Mouse (Mus musculus) intestine, postnatal 0 days (tissue): Measurements from ENCODE around the gene Brsk1. TPM values are rescaled to one million over a fixed set of nuclear protein-coding genes. Genes with fewer than 3 reads are reported as not detected.
A peak's percentile ranks its signal among the peaks of the same experiment; 100 is the strongest.

Source experiments
- ATAC-seq: fragments of 200-750 bp; cut with Nextera tagmentation; 2 replicates; pipeline ENCODE4 v1.8.0; 2017; ENCODE audit warnings: mild to moderate bottlenecking, moderate TSS enrichment, moderate library complexity
- H3K27ac ChIP-seq: fragments of 300-500 bp; sonication (generic); 2 replicates; pipeline ENCODE4 v1.5.1; 2014; ENCODE audit warnings: mild to moderate bottlenecking, low read depth, low read length, moderate library complexity
- H3K27me3 ChIP-seq: fragments of 300-500 bp; sonication (generic); replicated peaks from 2 replicates; pipeline ENCODE4 v1.6.1; 2014; ENCODE audit warnings: low read length, mixed read lengths; ENCODE audit not compliant: control insufficient read depth, insufficient read depth
- H3K36me3 ChIP-seq: fragments of 300-500 bp; sonication (generic); 2 replicates; pipeline ENCODE4 v1.6.1; 2014; ENCODE audit warnings: mild to moderate bottlenecking, moderate library complexity; ENCODE audit not compliant: control insufficient read depth, insufficient read depth
- H3K4me1 ChIP-seq: fragments of 300-500 bp; sonication (generic); replicated peaks from 2 replicates; pipeline ENCODE4 v1.6.1; 2014; ENCODE audit warnings: antibody characterized with exemption, low read length, mixed read lengths; ENCODE audit not compliant: control insufficient read depth, insufficient read depth
- H3K4me2 ChIP-seq: fragments of 300-500 bp; sonication (generic); replicated peaks from 2 replicates; pipeline ENCODE4 v1.6.1; 2014; ENCODE audit warnings: low read depth, mild to moderate bottlenecking, moderate library complexity
- H3K4me3 ChIP-seq: fragments of 300-500 bp; sonication (generic); 2 replicates; pipeline ENCODE4 v1.5.1; 2014; ENCODE audit warnings: low read depth, low read length
- H3K9ac ChIP-seq: fragments of 300-500 bp; sonication (generic); 2 replicates; pipeline ENCODE4 v1.6.1; 2014; ENCODE audit warnings: mild to moderate bottlenecking, low read depth, low read length
- H3K9me3 ChIP-seq: fragments of 300-500 bp; sonication (generic); 2 replicates; pipeline ENCODE4 v1.6.1; 2016; ENCODE audit warnings: mixed run types; ENCODE audit not compliant: control insufficient read depth
- CTCF ChIP-seq: sonication (generic); IDR thresholded peaks from 2 replicates; pipeline ENCODE4 v1.5.1; 2016; ENCODE audit warnings: low read depth, mild to moderate bottlenecking, control low read depth, antibody characterized with exemption, moderate library complexity
- WGBS: fragments of 180-500 bp; shearing (Covaris S2); extraction: QIAGEN DNeasy Blood & Tissue Kit; methylation state at CpG from one replicate; pipeline ENCODE4 v1.1.7; 2014; 5-methylcytosine and 5-hydroxymethylcytosine counted together
- polyA plus RNA-seq: library from polyadenylated mRNA; unstranded; fragments of >200 nt; fragmentation: Nextera tagmentation; extraction: Ambion mirVana; gene quantifications from 2 replicates; pipeline ENCODE4 v1.2.1, GENCODE M21; 2015

Gene Brsk1
- polyA plus RNA-seq, 1 experiment from 2014 or later: 0.98 TPM

GRCm38 (mm10) chr7:4742482-4742819, 52.0 kb downstream of the Brsk1 start:
- Histone ChIP-seq H3K4me3 (no peak overlapping the region), H3K27me3 (no peaks in the 10 kb centered on the region), H3K9ac (no peak overlapping the region), H3K27ac (no peak overlapping the region), H3K4me2 (no peak overlapping the region), H3K36me3 (peaks cover 36% of the 10 kb centered on the region), H3K4me1 (0 out of 2 replicates have a peak, but pooled peaks cover 7% of the 10 kb centered on the region), H3K9me3 (no peaks in the 10 kb centered on the region)
- no peak for TF ChIP-seq CTCF
- WGBS: 84% methylated on average over 6 of the region's 6 CpGs
- ATAC-seq: no peak

GRCm38 (mm10) chr7:4743354-4743753, 53.0 kb downstream of the Brsk1 start:
- H3K4me2 ChIP-seq: no peak overlapping the region
- H3K9me3 ChIP-seq: no peaks in the 10 kb centered on the region
- H3K27me3 ChIP-seq: no peaks in the 10 kb centered on the region
- no peak overlapping the region for H3K27ac ChIP-seq
- H3K9ac ChIP-seq: no peak overlapping the region
- peaks cover 36% of the 10 kb centered on the region for H3K36me3 ChIP-seq
- H3K4me1 ChIP-seq: 0 out of 2 replicates have a peak, but pooled peaks cover 7% of the 10 kb centered on the region
- no peak for ATAC-seq
- TF ChIP-seq CTCF: no peak
- WGBS: 69% methylated on average over 2 of the region's 2 CpGs
- H3K4me3 ChIP-seq: no peak overlapping the region

GRCm38 (mm10) chr7:4744886-4745285, 54.5 kb downstream of the Brsk1 start:
- no peak overlapping the region for H3K4me3 ChIP-seq
- H3K9ac ChIP-seq: no peak overlapping the region
- H3K27ac ChIP-seq: no peak overlapping the region
- 0 out of 2 replicates have a peak, but pooled peaks cover 4% of the 10 kb centered on the region for H3K4me1 ChIP-seq
- ATAC-seq: no peak
- no peaks in the 10 kb centered on the region for H3K9me3 ChIP-seq
- no peak overlapping the region for H3K4me2 ChIP-seq
- 94% methylated on average over 6 of the region's 6 CpGs for WGBS
- no peaks in the 10 kb centered on the region for H3K27me3 ChIP-seq
- no peak for TF ChIP-seq CTCF
- peaks cover 36% of the 10 kb centered on the region for H3K36me3 ChIP-seq

GRCm38 (mm10) chr7:4746326-4746980, 56.0 kb downstream of the Brsk1 start:
- 92% methylated on average over 22 of the region's 22 CpGs for WGBS
- Histone ChIP-seq H3K36me3 (peaks cover 36% of the 10 kb centered on the region), H3K4me2 (no peak overlapping the region), H3K9ac (no peak overlapping the region), H3K9me3 (no peaks in the 10 kb centered on the region), H3K4me1 (no peaks in the 10 kb centered on the region), H3K27me3 (no peaks in the 10 kb centered on the region), H3K27ac (no peak overlapping the region), H3K4me3 (no peak overlapping the region)
- no peak for ATAC-seq
- TF ChIP-seq CTCF: no peak

GRCm38 (mm10) chr7:4747156-4747899, 56.9 kb downstream of the Brsk1 start:
- TF ChIP-seq CTCF: no peak
- H3K9me3 ChIP-seq: no peaks in the 10 kb centered on the region
- WGBS: 74% methylated on average over 9 of the region's 9 CpGs
- H3K9ac ChIP-seq: no peak overlapping the region
- H3K4me1 ChIP-seq: no peaks in the 10 kb centered on the region
- H3K4me3 ChIP-seq: no peak overlapping the region
- no peak overlapping the region for H3K4me2 ChIP-seq
- peaks cover 36% of the 10 kb centered on the region for H3K36me3 ChIP-seq
- no peak overlapping the region for H3K27ac ChIP-seq
- no peaks in the 10 kb centered on the region for H3K27me3 ChIP-seq
- no peak for ATAC-seq

- Histone ChIP-seq H3K36me3 (peaks cover 26% of the 10 kb centered on the region), H3K27ac (no peak overlapping the region), H3K9me3 (no peaks in the 10 kb centered on the region), H3K4me1 (no peaks in the 10 kb centered on the region), H3K27me3 (no peaks in the 10 kb centered on the region), H3K4me3 (no peak overlapping the region), H3K9ac (no peak overlapping the region), H3K4me2 (no peak overlapping the region)
- 69% methylated on average over 4 of the region's 4 CpGs for WGBS
- 0 out of 2 replicates have a peak, but pooled peaks have one; percentile 8 for TF ChIP-seq CTCF
- ATAC-seq: no peak
Observed at GRCm38 (mm10) chr7:4748321-4748720, 57.9 kb downstream of the Brsk1 start.
